Mouse (Mus musculus) E14TG2a.4 (cell line): Measurements from ENCODE around the gene Mapk11.

Source experiments
- CTCF ChIP-seq: conservative IDR thresholded peaks from 2 replicates; pipeline ENCODE4 v1.5.1; 2014; ENCODE audit warnings: low read length
- NANOG ChIP-seq: IDR thresholded peaks from 2 replicates; pipeline ENCODE4 v1.6.1; 2014; ENCODE audit warnings: borderline replicate concordance, low read length, mixed read lengths
- POU5F1 ChIP-seq: IDR thresholded peaks from 2 replicates; pipeline ENCODE4 v1.6.1; 2014; ENCODE audit warnings: low read length, borderline replicate concordance

GRCm38 (mm10) chr15:89122649-89123366 is 26.6 kb downstream of the Mapk11 start, which contains the start of gene Tubgcp6:
- TF ChIP-seq CTCF (no peak), POU5F1 (no peak), NANOG (no peak)
